Mouse (Mus musculus) frontal cortex, adult 2 months (tissue): ENCODE results near the gene Vmn2r84. TPM values are rescaled to one million over a fixed set of nuclear protein-coding genes. Genes with fewer than 3 reads are reported as not detected.
"Not testable (repeated sequence)": the region's sequence is repeated elsewhere in the genome, so short reads cannot be mapped to it uniquely, and the experiment has no call there.

Experiments used
- DNase-seq, 2 experiments: peaks; one replicate each; pipeline ENCODE4 v3.0.0; 2022; ENCODE audit warnings: low spot score in 1 of 2; ENCODE audit errors: extremely low spot score in 1 of 2
- polyA plus RNA-seq: library from polyadenylated mRNA; depleted of rRNA; stranded (reverse); fragments of >200 nt; gene quantifications from 2 replicates; pipeline ENCODE4 v1.2.3, GENCODE M21; 2012; rRNA removed

The Vmn2r84 gene
- polyA plus RNA-seq, result 0.94 and 1.3 TPM in 2 replicates

- no peak for DNase-seq
These were observed at the start of gene Vmn2r84 for GRCm38 (mm10) chr10:130394232-130394631. Vmn2r84 (minus strand) TSS chr10:130394332.

GRCm38 (mm10) chr10:130434185-130434898, 40.2 kb upstream of the Vmn2r84 start:
- not testable (repeated sequence) for DNase-seq

- DNase-seq, result not testable (repeated sequence)
These were observed 35.5 kb upstream of the Vmn2r84 start, which contains the start of gene Vmn2r85 for GRCm38 (mm10) chr10:130429603-130430002. Vmn2r85 (minus strand) TSS chr10:130429703.

GRCm38 (mm10) chr10:130422368-130422767, 28.2 kb upstream of the Vmn2r84 start:
- DNase-seq, result not testable (repeated sequence)

- DNase-seq, result no peak
These were observed 26.3 kb upstream of the Vmn2r84 start for GRCm38 (mm10) chr10:130420401-130420800.

- DNase-seq, result not testable (repeated sequence)
These were observed 25.8 kb upstream of the Vmn2r84 start for GRCm38 (mm10) chr10:130419954-130420353.

- not testable (repeated sequence) for DNase-seq
These were observed 22.2 kb upstream of the Vmn2r84 start for GRCm38 (mm10) chr10:130416352-130416751.

- not testable (repeated sequence) for DNase-seq
These were observed 18.1 kb upstream of the Vmn2r84 start for GRCm38 (mm10) chr10:130412167-130412698.

- DNase-seq, result no peak
These were observed 19.0 kb downstream of the Vmn2r84 start for GRCm38 (mm10) chr10:130375145-130375544.

- no peak for DNase-seq
These were observed 21.5 kb downstream of the Vmn2r84 start for GRCm38 (mm10) chr10:130372491-130373173.

GRCm38 (mm10) chr10:130371644-130372043, 22.5 kb downstream of the Vmn2r84 start:
- DNase-seq, result no peak

- DNase-seq, result no peak
These were observed 24.0 kb downstream of the Vmn2r84 start for GRCm38 (mm10) chr10:130370005-130370682.

GRCm38 (mm10) chr10:130368384-130368783, 25.7 kb downstream of the Vmn2r84 start:
- no peak for DNase-seq

GRCm38 (mm10) chr10:130364766-130365165, 29.4 kb downstream of the Vmn2r84 start:
- DNase-seq, result no peak

- DNase-seq, result peak in 1 of 2 experiments; percentile 41
These were observed 30.5 kb downstream of the Vmn2r84 start for GRCm38 (mm10) chr10:130363438-130364164.

GRCm38 (mm10) chr10:130344056-130344455, 50.1 kb downstream of the Vmn2r84 start:
- DNase-seq, result no peak

GRCm38 (mm10) chr10:130340050-130340449, 54.1 kb downstream of the Vmn2r84 start:
- not testable (repeated sequence) for DNase-seq

- no peak for DNase-seq
These were observed 56.6 kb downstream of the Vmn2r84 start for GRCm38 (mm10) chr10:130337581-130337980.

- no peak for DNase-seq
These were observed 57.7 kb downstream of the Vmn2r84 start for GRCm38 (mm10) chr10:130336385-130336784.

- DNase-seq, result no peak
These were observed 63.4 kb downstream of the Vmn2r84 start for GRCm38 (mm10) chr10:130330711-130331110.
